Mouse (Mus musculus) MEL-GATA-1-ER (cell line): ENCODE data around the gene Acads.
"Not testable (repeated sequence)": the region's sequence is repeated elsewhere in the genome, so short reads cannot be mapped to it uniquely, and the experiment has no call there.

Experiments
- DNase-seq: peaks from one replicate; pipeline ENCODE4 v3.0.0-alpha.2; 2012; ENCODE audit warnings: low read depth; ENCODE audit errors: extremely low read depth

The Acads gene

DNA sequence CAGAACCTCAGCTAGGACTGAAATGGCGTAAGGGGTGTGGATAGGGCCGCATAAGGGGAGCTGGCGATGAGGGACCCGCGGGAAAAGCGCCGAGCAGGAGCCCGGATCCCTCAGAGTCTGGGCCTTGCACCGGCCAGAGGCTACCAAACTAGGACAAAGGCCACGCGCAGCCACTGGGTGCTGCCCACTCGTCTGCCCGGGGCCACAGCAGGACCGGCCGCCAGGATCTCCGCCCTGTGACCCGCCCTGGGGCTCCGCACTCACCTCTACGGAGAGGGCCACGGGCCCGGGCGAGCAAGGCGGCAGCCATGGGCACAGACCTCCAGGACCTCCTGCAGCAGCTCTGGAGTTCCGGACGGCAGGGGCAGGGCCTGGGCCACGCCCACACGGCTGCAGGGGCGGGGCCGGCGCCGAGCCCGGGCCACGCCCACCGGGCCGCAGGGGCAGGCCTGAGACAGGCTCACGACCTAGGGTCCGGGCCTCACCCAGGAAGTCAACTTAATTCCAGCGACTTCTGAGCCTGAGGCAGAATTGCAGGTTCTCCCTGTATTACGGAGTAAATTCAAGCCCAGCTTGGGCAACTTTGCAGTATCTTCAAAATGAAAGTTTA lies at the start of gene Acads:
Gene Acads (minus strand): TSS at position 386 of the 610 bp plus-strand sequence.
- peak; percentile 56 for DNase-seq

- no peak for DNase-seq
These were observed 48.2 kb upstream of the Acads start for GRCm38 (mm10) chr5:115167396-115167795.

DNA sequence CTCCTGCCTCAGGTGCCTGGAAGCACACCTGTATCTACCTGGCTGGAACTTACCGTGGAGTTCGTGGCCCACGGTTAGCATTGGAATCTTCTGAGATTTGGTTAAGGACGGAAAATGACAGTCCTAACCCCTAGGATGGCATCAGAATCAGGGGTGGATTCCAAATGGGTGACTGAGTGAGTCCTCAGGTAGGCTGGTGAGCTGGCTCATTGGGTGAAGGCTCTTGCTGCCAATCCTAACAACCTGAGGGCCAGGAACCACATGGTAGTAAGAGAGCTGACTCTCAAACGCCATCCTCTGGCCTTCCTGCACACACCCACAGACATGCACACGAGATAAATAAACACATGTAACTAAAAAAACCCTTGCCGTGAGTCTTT lies 47.7 kb upstream of the Acads start:
- DNase-seq: no peak

DNA sequence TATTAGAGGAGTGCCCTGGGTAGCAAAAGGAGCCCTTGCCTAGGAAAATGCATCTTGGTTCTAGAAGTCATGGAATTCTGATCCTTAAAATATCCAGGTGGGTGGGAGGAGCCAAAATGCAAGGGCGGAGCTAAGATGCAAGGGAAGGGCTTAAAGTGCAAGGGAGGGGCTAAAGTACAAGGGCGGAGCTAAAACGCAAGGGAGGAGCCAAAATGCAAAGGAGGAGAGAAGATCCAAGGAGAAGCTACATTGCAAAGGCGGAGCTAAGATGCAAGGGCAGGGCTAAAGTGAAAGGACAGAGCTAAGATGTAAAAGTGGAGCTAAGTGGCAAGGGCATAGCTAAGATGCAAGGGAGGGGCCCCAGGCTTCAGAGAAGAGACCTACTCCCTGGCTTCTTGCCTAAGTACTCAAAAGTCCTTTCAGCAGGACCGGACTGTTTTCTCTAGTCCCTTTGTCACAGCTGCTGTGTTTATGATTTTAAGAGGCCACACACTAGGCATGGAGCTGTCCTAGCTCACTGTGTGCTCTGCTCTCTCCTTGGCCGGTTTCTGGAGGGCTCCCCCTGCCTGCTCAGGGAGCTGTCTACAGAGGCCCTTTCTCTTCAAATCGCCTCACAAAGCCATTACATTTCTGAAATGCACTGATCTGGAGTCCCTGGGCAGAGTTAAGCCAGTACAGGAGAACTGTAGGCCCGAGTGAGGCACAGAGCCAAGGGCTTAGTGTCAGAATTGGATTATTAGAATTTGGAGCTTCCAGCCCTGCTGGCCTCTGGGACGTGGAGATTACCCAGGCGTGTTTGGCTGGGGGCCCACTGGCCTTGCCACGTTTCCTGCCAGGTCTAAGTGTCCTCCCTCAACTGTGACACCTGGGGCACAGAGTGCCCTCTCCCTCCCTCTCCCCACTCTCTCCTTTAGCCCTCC lies 47.0 kb upstream of the Acads start:
- no peak for DNase-seq

GRCm38 (mm10) chr5:115165351-115165750 lies 46.2 kb upstream of the Acads start:
- no peak for DNase-seq

- not testable (repeated sequence) for DNase-seq
These were observed 45.3 kb upstream of the Acads start for GRCm38 (mm10) chr5:115164446-115164845.

DNA sequence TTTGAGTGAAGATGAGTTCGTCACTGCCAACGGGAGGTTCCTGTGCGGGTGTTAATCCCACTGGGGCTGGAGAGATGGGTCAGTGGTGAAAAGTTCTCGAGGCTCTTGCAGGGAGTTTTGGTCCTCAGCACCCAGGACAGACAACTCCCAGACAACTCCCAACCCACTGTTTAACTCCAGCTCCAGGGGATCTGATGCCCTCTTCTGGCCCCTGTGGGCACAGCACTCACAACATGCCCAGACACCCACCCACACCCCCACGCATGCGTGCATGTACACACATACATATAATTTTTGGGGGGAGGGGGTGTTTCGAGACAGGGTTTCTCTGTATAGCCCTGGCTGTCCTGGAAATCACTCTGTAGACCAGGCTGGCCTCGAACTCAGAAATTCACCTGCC lies 44.4 kb upstream of the Acads start:
- DNase-seq: no peak

GRCm38 (mm10) chr5:115161940-115162279 lies 42.8 kb upstream of the Acads start:
- DNase-seq: not testable (repeated sequence)

GRCm38 (mm10) chr5:115161064-115161939 lies 42.2 kb upstream of the Acads start:
- DNase-seq: peak; percentile 69

- DNase-seq: no peak
These were observed 41.5 kb upstream of the Acads start for GRCm38 (mm10) chr5:115160655-115161054.

GRCm38 (mm10) chr5:115159165-115159564 lies 40.0 kb upstream of the Acads start:
- no peak for DNase-seq

- DNase-seq: peak; percentile 90
These were observed 39.2 kb upstream of the Acads start, which contains the start of gene Mlec for GRCm38 (mm10) chr5:115158040-115158983. Gene Mlec (minus strand): TSS chr5:115158179.

DNA sequence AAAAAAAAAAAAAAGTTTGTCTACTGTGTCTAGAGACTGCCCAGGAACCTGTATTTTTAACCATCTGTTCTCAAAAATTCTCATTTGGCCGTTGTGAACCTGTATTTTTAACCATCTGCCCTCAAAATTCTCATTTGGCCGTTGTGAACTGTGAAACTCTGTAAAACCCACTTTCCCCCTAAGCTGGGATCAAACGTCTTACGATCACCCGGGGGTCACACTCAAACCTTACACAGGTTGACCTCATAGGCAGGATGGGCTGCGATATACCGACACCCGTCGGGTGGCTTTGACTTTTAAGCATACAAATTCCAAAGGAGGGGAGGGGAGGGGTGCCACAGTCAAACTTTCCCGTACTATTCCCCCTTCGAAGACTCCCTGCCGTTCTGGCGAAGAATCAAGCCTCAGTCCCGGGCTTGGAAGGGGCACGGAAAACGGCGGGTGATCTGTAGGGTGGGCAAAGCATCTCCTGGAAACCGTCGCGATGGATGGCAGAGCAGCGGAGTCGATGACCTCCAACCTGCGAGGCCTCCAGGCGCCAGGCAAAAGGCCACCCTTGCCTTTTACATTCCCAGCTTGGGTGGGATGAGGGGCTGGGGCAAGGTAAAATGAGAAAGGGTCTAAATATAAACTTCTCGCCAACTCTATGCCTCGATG lies 37.9 kb upstream of the Acads start:
- DNase-seq: no peak

GRCm38 (mm10) chr5:115156401-115156800 lies 37.3 kb upstream of the Acads start:
- DNase-seq: no peak

- peak; percentile 93 for DNase-seq
These were observed 36.7 kb upstream of the Acads start for GRCm38 (mm10) chr5:115155831-115156230.

DNA sequence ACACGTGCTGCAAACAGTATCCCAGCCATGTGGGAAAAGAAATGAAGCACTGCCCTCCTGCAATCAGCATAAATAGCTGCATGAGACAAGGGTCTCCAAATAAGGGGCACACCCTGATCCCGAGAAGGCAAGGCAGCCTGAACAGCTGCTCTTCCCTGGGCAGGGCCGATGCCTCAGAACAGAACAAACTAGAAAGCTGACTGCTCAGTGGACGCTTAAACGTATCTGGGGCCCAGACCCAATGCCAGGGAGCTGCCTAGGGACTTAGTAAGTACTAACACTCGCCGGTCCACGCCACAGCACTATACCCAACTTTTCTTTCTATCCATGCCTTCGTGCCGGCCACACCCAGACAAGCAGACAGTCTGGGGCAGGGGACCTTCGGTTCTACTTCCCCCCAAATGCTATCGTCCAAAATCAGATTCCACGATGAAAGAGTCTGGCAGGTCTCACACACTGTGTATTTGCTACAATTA lies 36.0 kb upstream of the Acads start:
- DNase-seq: no peak

GRCm38 (mm10) chr5:115152132-115152956 lies 33.2 kb upstream of the Acads start:
- no peak for DNase-seq

GRCm38 (mm10) chr5:115151457-115151856 lies 32.3 kb upstream of the Acads start:
- no peak for DNase-seq

GRCm38 (mm10) chr5:115150991-115151390 lies 31.8 kb upstream of the Acads start:
- no peak for DNase-seq
